Mouse (Mus musculus) cortical plate, adult 2 months (tissue): ENCODE measurements around the gene Flcn.

Source experiments
- CTCF ChIP-seq: fragments of 200-500 bp; IDR thresholded peaks from 2 replicates; pipeline ENCODE4 v1.5.1; 2011; ENCODE audit warnings: mild to moderate bottlenecking, control low read depth, low read length; ENCODE audit not compliant: insufficient read depth; ENCODE audit errors: extremely low read depth
- POLR2A ChIP-seq: fragments of 200-500 bp; IDR thresholded peaks from 2 replicates; pipeline ENCODE4 v1.6.1; 2011; ENCODE audit warnings: mild to moderate bottlenecking, low read length, control low read depth; ENCODE audit not compliant: insufficient read depth; ENCODE audit errors: extremely low read depth

DNA sequence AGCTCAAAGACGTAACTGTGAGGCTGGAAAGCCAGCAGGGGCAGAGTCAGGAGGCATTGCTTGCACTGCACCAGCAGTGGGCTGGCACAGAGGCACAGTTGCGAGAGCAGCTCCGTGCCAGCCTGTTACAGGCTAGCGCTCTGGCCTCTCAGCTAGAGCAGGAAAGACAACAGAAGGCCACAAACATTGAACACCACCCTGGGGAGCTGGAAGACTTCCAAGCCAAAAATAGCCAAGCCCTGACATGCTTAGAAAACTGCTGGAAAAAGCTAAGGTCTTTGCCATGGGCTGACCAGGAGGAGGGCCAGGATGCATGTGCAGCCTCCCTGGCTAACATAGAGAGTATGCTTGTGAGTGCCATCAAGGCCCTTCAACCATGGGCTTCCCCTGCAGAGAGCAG lies 50.6 kb downstream of the Flcn start:
- TF ChIP-seq CTCF = no peak
- no peak for TF ChIP-seq POLR2A
